Mouse (Mus musculus) hematopoietic stem cell, adult 5-6 weeks (primary cell): Measurements from ENCODE around the gene B2m. TPM values are rescaled to one million over a fixed set of nuclear protein-coding genes. Genes with fewer than 3 reads are reported as not detected.

Experiments
- ATAC-seq, 2 experiments: fragments of 125-278 bp in 1 of 2; replicated peaks in 1 of 2; 2 replicates each; pipeline ENCODE4 v1.8.0; 2016 to 2017; ENCODE audit warnings: inconsistent platforms in 2 of 2, mild to moderate bottlenecking in 2 of 2, moderate number of reproducible peaks in 2 of 2, low read depth in 1 of 2, moderate TSS enrichment in 1 of 2; ENCODE audit not compliant: low FRiP score in 2 of 2, poor library complexity in 2 of 2, severe bottlenecking in 2 of 2, insufficient read depth in 1 of 2, low TSS enrichment in 1 of 2
- total RNA-seq: library from RNA; stranded (forward); fragments of 172-1452, 232-1000 nt; gene quantifications from 2 replicates; pipeline ENCODE4 v1.2.3, GENCODE M21; 2017

B2m gene
- total RNA-seq, 1 experiment from 2014 or later: 3,422 TPM

- no peak for ATAC-seq
Measured at GRCm38 (mm10) chr2:122145756-122146155, 1.7 kb upstream of the B2m start.

- peak; percentile 13 to 22; a peak in 2 of 4 replicates for ATAC-seq
Measured at GRCm38 (mm10) chr2:122146687-122147086, 799 bp upstream of the B2m start.

GRCm38 (mm10) chr2:122148242-122148917 is 894 bp downstream of the B2m start:
- peak; percentile 17 to 33; a peak in 3 of 4 replicates for ATAC-seq

GRCm38 (mm10) chr2:122149316-122149715 is 1.8 kb downstream of the B2m start:
- no peak for ATAC-seq

DNA sequence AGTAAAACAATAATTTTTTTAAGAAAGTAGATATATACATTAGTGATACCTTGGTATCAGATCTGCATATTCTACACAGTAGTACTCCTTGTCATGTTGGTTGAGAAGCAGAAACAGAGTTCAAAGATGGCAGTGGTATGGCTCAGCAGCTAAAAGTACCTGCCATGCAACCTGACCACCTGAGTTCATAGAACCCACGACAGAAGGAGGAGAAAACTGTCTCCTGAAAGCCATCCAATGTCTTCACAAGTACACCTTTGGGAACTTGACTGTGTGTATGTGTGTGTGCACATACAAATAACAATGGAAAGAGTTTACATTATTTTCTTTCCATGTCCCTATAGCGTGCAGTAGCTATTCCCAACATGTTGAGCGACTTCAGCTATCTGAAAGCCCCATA is 2.2 kb downstream of the B2m start:
- ATAC-seq: no peak

GRCm38 (mm10) chr2:122151221-122151620 is 3.7 kb downstream of the B2m start:
- no peak for ATAC-seq

DNA sequence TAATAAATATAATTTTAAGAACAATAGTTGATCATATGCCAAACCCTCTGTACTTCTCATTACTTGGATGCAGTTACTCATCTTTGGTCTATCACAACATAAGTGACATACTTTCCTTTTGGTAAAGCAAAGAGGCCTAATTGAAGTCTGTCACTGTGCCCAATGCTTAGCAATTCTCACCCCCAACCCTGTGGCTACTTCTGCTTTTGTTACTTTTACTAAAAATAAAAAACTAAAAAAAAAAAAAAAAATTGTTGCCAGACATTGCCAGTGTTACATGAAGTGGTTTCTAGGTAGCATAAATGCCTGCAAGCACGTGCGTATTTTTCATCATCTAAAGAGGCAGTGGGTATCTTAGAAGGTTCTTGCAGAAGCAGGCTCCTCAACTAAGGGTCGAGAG is 5.4 kb downstream of the B2m start:
- ATAC-seq: no peak

GRCm38 (mm10) chr2:122153681-122154365 is 6.3 kb downstream of the B2m start:
- no peak for ATAC-seq

GRCm38 (mm10) chr2:122154479-122154878 is 7.0 kb downstream of the B2m start:
- no peak for ATAC-seq

- ATAC-seq: no peak
Measured at GRCm38 (mm10) chr2:122155292-122155691, 7.8 kb downstream of the B2m start.

GRCm38 (mm10) chr2:122156051-122156700 is 8.7 kb downstream of the B2m start:
- ATAC-seq: peak; percentile 56 to 65; a peak in 2 of 4 replicates

- no peak for ATAC-seq
Measured at GRCm38 (mm10) chr2:122157561-122157960, 10.1 kb downstream of the B2m start.

GRCm38 (mm10) chr2:122158362-122158802 is 10.9 kb downstream of the B2m start:
- ATAC-seq: no peak

DNA sequence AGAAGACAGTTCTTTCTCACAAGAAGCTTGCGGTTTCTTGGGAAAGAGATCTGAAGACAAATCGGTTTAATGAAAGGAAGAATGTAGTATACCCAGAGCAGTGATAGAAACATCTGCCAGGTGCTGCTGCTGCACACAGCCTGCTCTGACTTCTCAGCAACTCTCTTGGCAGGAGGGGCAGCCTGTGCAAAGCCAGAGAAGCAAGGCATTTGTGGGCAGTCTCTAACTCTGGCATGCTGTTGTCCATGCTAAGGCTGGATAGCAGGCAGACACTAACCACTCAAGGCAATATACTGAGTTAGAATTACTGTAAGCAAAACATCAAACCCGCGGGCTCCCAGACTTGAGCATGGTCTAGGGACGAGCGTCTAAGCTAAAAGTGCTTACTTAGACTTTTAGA is 12.2 kb downstream of the B2m start:
- ATAC-seq: no peak

DNA sequence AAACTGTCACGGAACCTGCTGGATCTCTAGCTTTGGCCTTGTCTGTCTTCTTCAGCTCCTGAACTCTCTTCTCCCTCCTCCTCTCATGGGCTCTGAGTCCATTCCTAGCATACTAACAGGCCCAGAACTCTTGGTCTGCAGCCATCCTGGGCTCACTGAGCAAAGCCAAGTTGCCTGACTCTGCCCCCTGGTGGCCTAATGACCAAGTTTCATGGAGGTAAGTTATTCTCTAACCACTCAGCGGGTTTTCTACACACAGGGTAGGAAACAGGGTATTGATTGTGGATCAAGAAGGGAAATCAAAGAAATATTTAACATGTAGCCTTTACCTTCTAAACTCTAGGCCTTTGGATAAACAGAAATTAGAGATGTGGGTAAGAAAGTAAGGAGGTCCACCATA is 13.2 kb downstream of the B2m start, which contains the start of gene Trim69:
Trim69 (plus strand) TSS at position 21 of the 400 bp plus-strand sequence.
- ATAC-seq: peak; percentile 29 to 63; a peak in 3 of 4 replicates

DNA sequence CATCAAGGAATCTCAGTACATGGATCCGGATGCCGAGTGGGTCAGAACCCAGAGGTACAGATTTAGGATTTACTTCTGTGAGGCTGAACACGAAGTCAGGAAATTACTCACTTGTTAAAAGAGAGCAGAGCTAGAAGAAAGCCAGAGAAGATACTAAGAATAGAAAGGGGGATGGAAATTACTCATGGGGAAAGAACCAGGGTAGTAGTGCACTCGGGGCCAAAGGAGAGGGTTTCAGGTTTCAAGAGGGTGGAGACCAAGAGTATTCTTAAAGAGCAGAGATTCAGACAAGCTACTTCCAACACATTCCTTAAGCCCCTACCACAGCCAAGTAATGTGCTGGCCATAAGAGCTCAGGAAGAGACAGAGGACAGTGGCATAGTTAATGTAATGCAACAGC is 14.1 kb downstream of the B2m start:
- ATAC-seq: no peak

DNA sequence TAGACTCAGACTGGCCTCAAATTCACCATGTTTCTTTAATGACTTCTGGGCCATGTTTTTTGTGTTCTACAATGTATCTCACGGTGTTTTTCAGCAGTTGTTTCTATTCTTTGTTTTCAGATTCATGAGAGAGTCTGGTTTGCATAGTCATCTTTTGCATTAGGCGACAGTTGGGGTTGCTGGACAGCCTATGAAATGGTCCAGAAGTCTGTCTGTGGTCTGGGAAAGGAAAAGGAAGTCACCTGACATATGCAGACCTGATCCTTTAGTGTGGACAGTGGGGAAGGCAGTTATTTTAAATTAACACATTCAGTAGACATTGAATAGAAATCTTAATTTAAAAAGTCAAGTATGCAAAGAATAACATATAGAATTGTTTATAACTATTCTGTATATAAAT is 15.0 kb downstream of the B2m start:
- no peak for ATAC-seq
